Mouse (Mus musculus) neural tube, embryonic 12.5 days (tissue): ENCODE measurements around the gene Zfp553. TPM values are rescaled to one million over a fixed set of nuclear protein-coding genes. Genes with fewer than 3 reads are reported as not detected.
"Not testable (repeated sequence)": the region's sequence is repeated elsewhere in the genome, so short reads cannot be mapped to it uniquely, and the experiment has no call there.

Experiments
- ATAC-seq: fragments of 200-750 bp; cut with Nextera tagmentation; 2 replicates; pipeline ENCODE4 v1.8.0; 2017; ENCODE audit warnings: low read depth, mild to moderate bottlenecking, moderate TSS enrichment, moderate library complexity; ENCODE audit not compliant: low FRiP score
- H3K27ac ChIP-seq: fragments of 300-500 bp; sonication (generic); 2 replicates; pipeline ENCODE4 v1.5.1; 2016
- H3K27me3 ChIP-seq: fragments of 300-500 bp; sonication (generic); replicated peaks from 2 replicates; pipeline ENCODE4 v1.6.1; 2016; ENCODE audit warnings: mild to moderate bottlenecking
- H3K36me3 ChIP-seq: fragments of 300-500 bp; sonication (generic); 2 replicates; pipeline ENCODE4 v1.6.1; 2016; ENCODE audit warnings: mild to moderate bottlenecking
- H3K4me1 ChIP-seq: fragments of 300-500 bp; sonication (generic); 2 replicates; pipeline ENCODE4 v1.6.1; 2016
- H3K4me2 ChIP-seq: fragments of 300-500 bp; sonication (generic); replicated peaks from 2 replicates; pipeline ENCODE4 v1.6.1; 2016; ENCODE audit warnings: mild to moderate bottlenecking
- H3K4me3 ChIP-seq: fragments of 300-500 bp; sonication (generic); 2 replicates; pipeline ENCODE4 v1.5.1; 2016
- H3K9ac ChIP-seq: fragments of 300-500 bp; sonication (generic); 2 replicates; pipeline ENCODE4 v1.6.1; 2016; ENCODE audit warnings: mild to moderate bottlenecking
- H3K9me3 ChIP-seq: fragments of 300-500 bp; sonication (generic); 2 replicates; pipeline ENCODE4 v1.6.1; 2016; ENCODE audit warnings: mild to moderate bottlenecking
- WGBS: fragments of 180-500 bp; shearing (Covaris S2); methylation state at CpG from one replicate; pipeline ENCODE4 v1.1.7; 2016; 5-methylcytosine and 5-hydroxymethylcytosine counted together
- polyA plus RNA-seq: library from polyadenylated mRNA; unstranded; fragments of >200 nt; fragmentation: Nextera tagmentation; extraction: Ambion mirVana; gene quantifications from 2 replicates; pipeline ENCODE4 v1.2.1, GENCODE M21; 2016

Zfp553 gene
- polyA plus RNA-seq, 1 experiment from 2014 or later: 68.9 TPM

DNA sequence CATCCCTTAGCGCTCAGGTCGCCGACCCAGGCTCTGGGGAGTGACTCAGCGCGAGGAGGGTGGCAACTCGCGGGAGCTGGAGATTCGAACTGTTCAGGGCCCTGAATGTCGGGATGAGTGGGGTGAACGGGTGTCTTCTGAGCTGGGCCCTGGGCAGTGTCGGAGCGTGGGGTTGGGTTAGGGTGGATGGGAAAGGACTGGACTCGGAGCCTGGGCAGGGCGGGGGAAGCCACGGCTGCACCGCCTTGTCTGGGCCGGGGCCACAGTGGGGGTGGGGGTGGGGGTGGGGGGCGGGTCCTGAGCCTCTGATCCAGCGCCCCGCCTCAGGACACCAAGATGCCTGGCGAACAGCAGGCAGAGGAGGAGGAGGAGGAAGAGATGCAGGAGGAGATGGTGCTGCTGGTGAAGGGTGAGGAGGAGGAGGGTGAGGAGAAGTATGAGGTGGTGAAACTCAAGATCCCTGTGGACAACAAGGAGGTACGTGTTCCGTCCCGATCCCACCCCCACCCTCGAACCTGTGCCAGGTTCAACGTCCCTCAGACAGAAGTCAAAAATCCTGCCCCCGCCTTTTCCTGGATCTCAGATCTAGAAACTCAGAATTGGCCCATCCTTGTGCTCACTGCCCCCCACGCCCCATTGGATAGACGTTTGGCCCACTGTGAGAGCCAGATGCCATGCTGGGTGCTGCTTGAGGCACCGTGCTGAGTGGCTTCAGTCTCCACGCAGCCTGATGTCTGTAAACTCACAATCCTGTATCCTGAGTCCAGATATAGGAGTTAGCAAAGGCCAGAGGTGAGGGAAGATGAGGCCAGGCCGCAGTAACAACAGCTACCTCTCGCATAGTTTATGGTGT is 12.0 kb downstream of the Zfp553 start:
- ATAC-seq: peak; percentile 67
- WGBS: 15% methylated on average over 28 of the region's 33 CpGs

GRCm38 (mm10) chr7:127250511-127250910 is 17.6 kb downstream of the Zfp553 start:
- WGBS: 92% methylated on average over 8 of the region's 8 CpGs
- not testable (repeated sequence) for H3K9ac ChIP-seq, ATAC-seq, H3K27ac ChIP-seq, H3K27me3 ChIP-seq, H3K9me3 ChIP-seq, H3K4me3 ChIP-seq, H3K4me2 ChIP-seq
- H3K4me1 ChIP-seq: peaks cover 20% of the 10 kb centered on the region
- peaks cover 22% of the 10 kb centered on the region for H3K36me3 ChIP-seq

More for the DNA sequence above, 12.0 kb downstream of the Zfp553 start:
- H3K9ac ChIP-seq: peak overlapping the region; percentile 87
- peaks cover 19% of the 10 kb centered on the region for H3K36me3 ChIP-seq
- no peaks in the 10 kb centered on the region for H3K27me3 ChIP-seq
- peaks cover 19% of the 10 kb centered on the region for H3K4me1 ChIP-seq
- H3K4me3 ChIP-seq: peak overlapping the region; percentile 62
- H3K27ac ChIP-seq: 0 out of 2 replicates have a peak overlapping the region, but pooled peaks have one; percentile 55
- H3K9me3 ChIP-seq: no peaks in the 10 kb centered on the region
- H3K4me2 ChIP-seq: peak overlapping the region; percentile 90

DNA sequence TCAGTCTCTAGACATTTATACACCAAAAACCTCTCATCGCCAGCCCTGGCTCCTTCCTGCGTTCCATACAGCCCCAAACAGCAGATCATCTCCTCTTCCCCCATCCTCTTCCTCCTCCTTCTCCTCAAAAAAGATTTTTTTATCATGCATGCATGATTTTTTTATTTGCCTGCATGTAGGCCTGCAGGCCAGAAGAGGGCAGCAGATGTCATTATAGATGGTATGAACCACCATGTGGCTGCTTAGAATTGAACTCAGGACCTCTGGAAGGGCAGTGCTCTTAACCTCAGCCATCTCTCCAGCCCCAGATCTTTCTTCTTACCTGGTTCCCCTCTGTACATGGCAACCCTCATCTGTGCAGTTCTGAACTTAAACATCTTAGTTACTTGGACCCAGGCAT is 19.6 kb downstream of the Zfp553 start:
- H3K4me1 ChIP-seq: peaks cover 9% of the 10 kb centered on the region
- H3K36me3 ChIP-seq: peaks cover 19% of the 10 kb centered on the region
- no peak for ATAC-seq
- no peaks in the 10 kb centered on the region for H3K9me3 ChIP-seq
- no peak overlapping the region for H3K9ac ChIP-seq
- no peaks in the 10 kb centered on the region for H3K27me3 ChIP-seq
- 90% methylated on average over 2 of the region's 2 CpGs for WGBS
- no peak overlapping the region for H3K4me2 ChIP-seq
- H3K27ac ChIP-seq: no peak overlapping the region
- no peak overlapping the region for H3K4me3 ChIP-seq

DNA sequence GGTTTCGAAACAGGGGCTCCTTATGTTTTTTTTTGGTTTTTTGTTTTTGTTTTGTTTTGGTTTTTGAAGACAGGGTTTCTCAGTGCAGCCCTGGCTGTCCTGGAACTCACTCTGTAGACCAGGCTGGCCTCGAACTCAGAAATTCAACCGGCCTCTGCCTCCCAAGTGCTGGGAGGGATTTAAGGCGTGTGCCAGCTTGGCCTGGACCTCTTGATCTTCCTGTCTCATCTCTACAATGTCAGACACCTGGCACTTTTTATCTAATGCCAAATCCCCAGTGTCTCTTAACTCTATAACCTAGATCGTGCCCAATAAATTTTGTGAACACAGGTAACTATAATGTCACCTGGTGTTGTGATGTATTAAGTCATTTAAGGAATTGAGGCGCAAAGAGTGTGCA is 20.5 kb downstream of the Zfp553 start:
- Histone ChIP-seq H3K4me2 (peak overlapping the region; percentile 86), H3K36me3 (peaks cover 19% of the 10 kb centered on the region), H3K27me3 (no peaks in the 10 kb centered on the region), H3K4me3 (peak overlapping the region; percentile 56), H3K9ac (peak overlapping the region; percentile 66; the same call in 1 of the 2 replicates), H3K27ac (no peak overlapping the region; the same call in 1 of the 2 replicates), H3K4me1 (peaks cover 9% of the 10 kb centered on the region), H3K9me3 (no peaks in the 10 kb centered on the region)
- ATAC-seq: no peak
- 87% methylated on average over 6 of the region's 6 CpGs for WGBS

DNA sequence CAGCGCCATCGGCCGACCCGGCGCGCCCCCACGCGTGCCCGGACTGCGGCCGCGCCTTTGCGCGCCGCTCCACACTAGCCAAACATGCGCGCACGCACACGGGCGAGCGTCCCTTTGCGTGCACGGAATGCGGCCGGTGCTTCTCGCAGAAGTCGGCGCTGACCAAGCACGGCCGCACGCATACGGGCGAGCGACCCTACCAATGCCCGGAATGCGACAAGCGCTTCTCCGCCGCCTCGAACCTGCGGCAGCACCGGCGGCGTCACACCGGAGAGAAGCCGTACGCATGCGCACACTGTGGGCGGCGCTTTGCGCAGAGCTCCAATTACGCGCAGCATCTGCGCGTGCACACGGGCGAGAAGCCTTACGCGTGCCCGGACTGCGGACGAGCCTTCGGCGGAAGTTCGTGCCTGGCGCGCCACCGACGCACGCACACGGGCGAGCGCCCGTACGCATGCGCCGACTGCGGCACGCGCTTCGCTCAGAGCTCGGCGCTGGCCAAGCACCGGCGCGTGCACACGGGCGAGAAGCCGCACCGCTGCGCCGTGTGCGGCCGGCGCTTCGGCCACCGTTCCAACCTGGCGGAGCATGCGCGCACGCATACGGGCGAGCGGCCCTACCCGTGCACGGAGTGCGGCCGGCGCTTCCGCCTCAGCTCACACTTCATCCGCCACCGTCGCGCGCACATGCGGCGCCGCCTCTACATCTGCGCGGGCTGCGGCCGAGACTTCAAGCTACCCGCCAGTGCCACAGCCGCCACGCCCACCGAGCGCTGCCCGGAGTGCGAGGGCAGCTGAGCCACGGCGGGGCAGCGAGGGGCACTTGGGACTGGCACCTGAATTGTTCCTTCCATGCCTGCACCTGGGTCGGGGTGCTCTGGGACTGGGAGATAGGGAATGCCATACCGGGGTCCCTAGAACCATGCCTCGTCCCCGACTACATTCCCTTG is 21.2 kb downstream of the Zfp553 start:
- Histone ChIP-seq H3K27me3 (no peaks in the 10 kb centered on the region), H3K4me2 (peak overlapping the region; percentile 86), H3K4me1 (peaks cover 12% of the 10 kb centered on the region), H3K4me3 (peak overlapping the region; percentile 56), H3K27ac (peak overlapping the region; percentile 76), H3K9ac (peak overlapping the region; percentile 66), H3K9me3 (no peaks in the 10 kb centered on the region), H3K36me3 (peaks cover 19% of the 10 kb centered on the region)
- WGBS: under 1% methylated on average over 136 of the region's 136 CpGs
- ATAC-seq: peak; percentile 92

GRCm38 (mm10) chr7:127255008-127255407 is 22.1 kb downstream of the Zfp553 start:
- peaks cover 11% of the 10 kb centered on the region for H3K36me3 ChIP-seq
- no peaks in the 10 kb centered on the region for H3K27me3 ChIP-seq
- H3K4me2 ChIP-seq: peak overlapping the region; percentile 86
- WGBS: 19% methylated on average over 4 of the region's 4 CpGs
- H3K4me3 ChIP-seq: peak overlapping the region; percentile 56; the same call in 1 of the 2 replicates
- ATAC-seq: 0 out of 2 replicates have a peak, but pooled peaks have one; percentile 8
- no peaks in the 10 kb centered on the region for H3K9me3 ChIP-seq
- H3K4me1 ChIP-seq: peaks cover 15% of the 10 kb centered on the region
- no peak overlapping the region for H3K27ac ChIP-seq
- peak overlapping the region; percentile 66; the same call in 1 of the 2 replicates for H3K9ac ChIP-seq

DNA sequence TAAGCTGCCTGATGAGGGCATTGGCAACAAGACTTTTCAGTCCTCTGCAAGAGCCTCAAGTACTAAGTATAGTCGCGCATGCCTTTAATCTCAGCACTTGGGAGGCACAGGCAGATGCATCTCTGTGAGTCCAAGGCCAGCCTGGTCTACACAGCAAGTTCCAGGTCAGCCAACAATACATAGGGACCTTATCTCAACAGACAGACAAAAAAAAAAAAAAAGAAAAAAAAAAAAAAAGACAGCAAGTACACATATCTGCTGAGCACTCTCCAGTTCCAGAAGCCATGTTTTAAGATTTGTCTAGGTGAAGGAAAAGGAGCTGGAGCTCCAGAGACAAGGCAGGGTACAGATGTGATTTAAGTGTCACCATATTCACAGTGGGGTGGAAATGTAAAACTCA is 23.1 kb downstream of the Zfp553 start:
- Histone ChIP-seq H3K4me1 (peaks cover 16% of the 10 kb centered on the region), H3K9me3 (no peaks in the 10 kb centered on the region), H3K4me3 (no peak overlapping the region), H3K27me3 (no peaks in the 10 kb centered on the region), H3K4me2 (no peak overlapping the region), H3K27ac (no peak overlapping the region), H3K9ac (no peak overlapping the region), H3K36me3 (peaks cover 9% of the 10 kb centered on the region)
- 94% methylated on average over 2 of the region's 2 CpGs for WGBS
- ATAC-seq: no peak

DNA sequence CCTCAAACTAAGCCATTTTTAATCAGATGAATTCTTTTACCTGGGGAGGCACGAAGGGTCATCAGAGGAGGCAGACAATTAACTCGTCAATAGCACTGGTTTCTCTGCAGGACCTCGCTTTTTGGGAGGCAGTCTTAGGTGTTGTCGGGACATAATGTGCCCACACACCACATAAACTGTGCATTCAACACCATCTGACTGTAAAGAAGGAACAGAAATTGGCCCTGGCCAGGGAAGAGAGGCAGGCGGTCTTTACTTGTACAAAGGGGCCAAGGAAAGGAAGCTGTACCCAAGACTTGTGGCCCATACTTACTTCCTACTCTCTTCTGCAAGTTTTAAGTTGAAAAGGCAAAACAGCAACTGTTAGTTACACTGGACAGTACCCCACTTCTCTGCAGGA is 23.7 kb downstream of the Zfp553 start:
- H3K9ac ChIP-seq: no peak overlapping the region
- ATAC-seq: no peak
- 92% methylated on average over 5 of the region's 5 CpGs for WGBS
- no peak overlapping the region for H3K27ac ChIP-seq
- H3K9me3 ChIP-seq: no peaks in the 10 kb centered on the region
- peaks cover 20% of the 10 kb centered on the region for H3K4me1 ChIP-seq
- H3K27me3 ChIP-seq: no peaks in the 10 kb centered on the region
- no peak overlapping the region for H3K4me3 ChIP-seq
- peaks cover 9% of the 10 kb centered on the region for H3K36me3 ChIP-seq
- no peak overlapping the region for H3K4me2 ChIP-seq

GRCm38 (mm10) chr7:127259186-127259905 is 26.5 kb downstream of the Zfp553 start:
- 0 out of 2 replicates have a peak overlapping the region, but pooled peaks have one; percentile 60 for H3K9ac ChIP-seq
- WGBS: 78% methylated on average over 8 of the region's 8 CpGs
- H3K27ac ChIP-seq: no peak overlapping the region

DNA sequence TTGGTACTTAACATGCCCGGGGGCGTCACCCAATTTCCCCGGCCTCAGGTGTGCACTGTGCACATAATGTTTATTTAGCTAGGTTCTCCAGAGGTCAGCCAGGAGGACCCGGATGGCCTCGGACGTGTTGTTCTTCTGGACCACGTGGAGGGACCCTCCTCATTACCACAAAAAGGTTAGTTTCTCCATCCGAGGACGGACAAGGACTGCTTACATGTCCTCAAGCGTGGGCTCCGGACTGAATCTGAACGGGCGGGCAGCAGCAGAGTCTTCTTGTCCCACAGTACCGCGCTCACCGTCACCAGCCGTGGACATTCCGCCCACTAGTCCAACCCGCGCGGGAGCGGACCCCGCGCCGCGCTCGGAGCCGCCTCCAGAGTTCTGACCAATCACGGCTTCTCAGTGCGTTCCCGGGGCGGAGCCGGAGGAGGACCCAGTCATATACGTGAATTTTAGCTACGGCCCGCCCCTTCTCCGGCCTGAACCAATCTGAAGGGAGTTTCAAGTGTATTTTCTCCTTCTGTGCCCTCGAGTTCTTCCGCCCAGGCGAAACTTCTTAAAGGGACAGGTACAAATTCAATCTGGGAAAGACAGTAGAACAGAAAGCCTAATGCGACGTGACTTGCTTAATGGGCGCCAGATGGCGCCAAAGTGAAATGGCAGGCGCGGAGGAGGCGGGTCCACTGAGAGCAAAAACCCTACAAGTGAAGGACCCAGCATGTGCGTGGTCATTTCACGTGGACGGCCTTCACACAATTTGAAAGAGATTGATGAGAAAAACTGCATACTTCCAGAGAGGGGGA is 27.6 kb downstream of the Zfp553 start, which contains the start of gene Dctpp1:
Gene Dctpp1 (minus strand): TSS at position 401 of the 803 bp plus-strand sequence.
- ATAC-seq: peak; percentile 98
- peak within 1 kb of the TSS; percentile 59 for H3K4me3 ChIP-seq
- H3K36me3 ChIP-seq: peaks cover 9% of the 10 kb centered on the region
- H3K27ac ChIP-seq: no peak within 1 kb of the TSS
- H3K9me3 ChIP-seq: no peaks in the 10 kb centered on the region
- H3K4me1 ChIP-seq: peaks cover 10% of the 10 kb centered on the region
- WGBS: under 1% methylated on average over 50 of the region's 50 CpGs
- H3K4me2 ChIP-seq: peak within 1 kb of the TSS; percentile 73
- no peaks in the 10 kb centered on the region for H3K27me3 ChIP-seq
- H3K9ac ChIP-seq: peak within 1 kb of the TSS; percentile 60

More at GRCm38 (mm10) chr7:127259186-127259905, 26.5 kb downstream of the Zfp553 start:
- Histone ChIP-seq H3K36me3 (peaks cover 9% of the 10 kb centered on the region), H3K27me3 (no peaks in the 10 kb centered on the region), H3K4me1 (peaks cover 17% of the 10 kb centered on the region), H3K4me3 (0 out of 2 replicates have a peak overlapping the region, but pooled peaks have one; percentile 59), H3K4me2 (peak overlapping the region; percentile 73), H3K9me3 (no peaks in the 10 kb centered on the region)
- no peak for ATAC-seq
